Mouse (Mus musculus): ENCODE results near the gene Nob1.

Nob1 gene

GRCm38 (mm10) chr8:107435962-107436831 is 11.3 kb upstream of the Nob1 start, which contains the start of gene Wwp2:
Wwp2 (plus strand) TSS chr8:107436365.
- peak; percentile 53 to 62 for DNase-seq (ENCODE audit: low spot score in 2 of 2)

GRCm38 (mm10) chr8:107435421-107435961 is 10.6 kb upstream of the Nob1 start:
- DNase-seq (ENCODE audit: low spot score in 2 of 2): no peak

GRCm38 (mm10) chr8:107430821-107431220 is 6.0 kb upstream of the Nob1 start:
- no peak for DNase-seq (ENCODE audit: low spot score in 2 of 2)

GRCm38 (mm10) chr8:107425230-107425597 is 363 bp upstream of the Nob1 start:
- DNase-seq (ENCODE audit: low spot score in 2 of 2): no peak

- DNase-seq (ENCODE audit: low spot score in 2 of 2): no peak
These were observed 675 bp downstream of the Nob1 start for GRCm38 (mm10) chr8:107424176-107424575.

GRCm38 (mm10) chr8:107417001-107417400 is 7.8 kb downstream of the Nob1 start:
- no peak for DNase-seq (ENCODE audit: low spot score in 2 of 2)

GRCm38 (mm10) chr8:107413881-107414280 is 11.0 kb downstream of the Nob1 start:
- DNase-seq (ENCODE audit: low spot score in 2 of 2): no peak

GRCm38 (mm10) chr8:107412552-107412951 is 12.3 kb downstream of the Nob1 start:
- DNase-seq (ENCODE audit: low spot score in 2 of 2): no peak

- DNase-seq (ENCODE audit: low spot score in 2 of 2): no peak
These were observed 13.5 kb downstream of the Nob1 start for GRCm38 (mm10) chr8:107411391-107411790.

- no peak for DNase-seq (ENCODE audit: low spot score in 2 of 2)
These were observed 18.9 kb downstream of the Nob1 start for GRCm38 (mm10) chr8:107405935-107406334.

GRCm38 (mm10) chr8:107404057-107404456 is 20.8 kb downstream of the Nob1 start:
- no peak for DNase-seq (ENCODE audit: low spot score in 2 of 2)

- peak; percentile 52 to 56 for DNase-seq (ENCODE audit: low spot score in 2 of 2)
These were observed 21.6 kb downstream of the Nob1 start, which contains the start of gene Nqo1 for GRCm38 (mm10) chr8:107403038-107403781. Nqo1 (minus strand) TSS chr8:107403206.

GRCm38 (mm10) chr8:107401866-107402265 is 23.0 kb downstream of the Nob1 start:
- no peak for DNase-seq (ENCODE audit: low spot score in 2 of 2)

GRCm38 (mm10) chr8:107399495-107399894 is 25.4 kb downstream of the Nob1 start:
- no peak for DNase-seq (ENCODE audit: low spot score in 2 of 2)

- DNase-seq (ENCODE audit: low spot score in 2 of 2): no peak
These were observed 27.2 kb downstream of the Nob1 start for GRCm38 (mm10) chr8:107397665-107398064.

GRCm38 (mm10) chr8:107396106-107396670 is 28.7 kb downstream of the Nob1 start:
- no peak for DNase-seq (ENCODE audit: low spot score in 2 of 2)

- DNase-seq (ENCODE audit: low spot score in 2 of 2): no peak
These were observed 29.5 kb downstream of the Nob1 start for GRCm38 (mm10) chr8:107395397-107395796.

- DNase-seq (ENCODE audit: low spot score in 2 of 2): no peak
These were observed 33.7 kb downstream of the Nob1 start for GRCm38 (mm10) chr8:107391136-107391516.

- no peak for DNase-seq (ENCODE audit: low spot score in 2 of 2)
These were observed 34.2 kb downstream of the Nob1 start for GRCm38 (mm10) chr8:107390476-107391135.

- no peak for DNase-seq (ENCODE audit: low spot score in 2 of 2)
These were observed 35.3 kb downstream of the Nob1 start for GRCm38 (mm10) chr8:107389557-107389956.

GRCm38 (mm10) chr8:107387861-107388260 is 37.0 kb downstream of the Nob1 start:
- DNase-seq (ENCODE audit: low spot score in 2 of 2): no peak

- DNase-seq (ENCODE audit: low spot score in 2 of 2): no peak
These were observed 38.2 kb downstream of the Nob1 start for GRCm38 (mm10) chr8:107386642-107387041.

Measured in right cerebral cortex, postnatal 36 days (tissue).